Mouse (Mus musculus) lung, embryonic 15.5 days (tissue): ENCODE measurements around the gene Rnf224. TPM values are rescaled to one million over a fixed set of nuclear protein-coding genes. Genes with fewer than 3 reads are reported as not detected.
A peak's percentile ranks its signal among the peaks of the same experiment; 100 is the strongest.

Experiments
- ATAC-seq: fragments of 200-750 bp; cut with Nextera tagmentation; 2 replicates; pipeline ENCODE4 v1.8.0; 2017; ENCODE audit warnings: moderate number of reproducible peaks, borderline replicate concordance; ENCODE audit not compliant: low FRiP score, low TSS enrichment; ENCODE audit errors: extremely low read depth
- H3K27ac ChIP-seq: fragments of 300-500 bp; sonication (generic); 2 replicates; pipeline ENCODE4 v1.5.1; 2015; ENCODE audit warnings: moderate library complexity, mild to moderate bottlenecking, inconsistent platforms
- H3K27me3 ChIP-seq: fragments of 300-500 bp; sonication (generic); 2 replicates; pipeline ENCODE4 v1.6.1; 2015; ENCODE audit warnings: inconsistent platforms
- H3K36me3 ChIP-seq: fragments of 300-500 bp; sonication (generic); 2 replicates; pipeline ENCODE4 v1.6.1; 2015; ENCODE audit warnings: inconsistent platforms
- H3K4me1 ChIP-seq: fragments of 300-500 bp; sonication (generic); 2 replicates; pipeline ENCODE4 v1.6.1; 2015; ENCODE audit warnings: inconsistent platforms
- H3K4me2 ChIP-seq: fragments of 300-500 bp; sonication (generic); 2 replicates; pipeline ENCODE4 v1.6.1; 2015; ENCODE audit warnings: inconsistent platforms, mild to moderate bottlenecking, moderate library complexity
- H3K4me3 ChIP-seq: fragments of 300-500 bp; sonication (generic); 2 replicates; pipeline ENCODE4 v1.5.1; 2015; ENCODE audit warnings: mild to moderate bottlenecking, inconsistent platforms
- H3K9ac ChIP-seq: fragments of 300-500 bp; sonication (generic); 2 replicates; pipeline ENCODE4 v1.6.1; 2015; ENCODE audit warnings: inconsistent platforms
- H3K9me3 ChIP-seq: fragments of 300-500 bp; sonication (generic); 2 replicates; pipeline ENCODE4 v1.6.1; 2016; ENCODE audit warnings: inconsistent platforms
- WGBS: fragments of 180-500 bp; shearing (Covaris S2); methylation state at CpG from one replicate; pipeline ENCODE4 v1.1.7; 2015; 5-methylcytosine and 5-hydroxymethylcytosine counted together
- polyA plus RNA-seq: library from polyadenylated mRNA; unstranded; fragments of >200 nt; fragmentation: Nextera tagmentation; extraction: Ambion mirVana; gene quantifications from 2 replicates; pipeline ENCODE4 v1.2.1, GENCODE M21; 2015

Rnf224 gene
- polyA plus RNA-seq, 1 experiment from 2014 or later: not detected

DNA sequence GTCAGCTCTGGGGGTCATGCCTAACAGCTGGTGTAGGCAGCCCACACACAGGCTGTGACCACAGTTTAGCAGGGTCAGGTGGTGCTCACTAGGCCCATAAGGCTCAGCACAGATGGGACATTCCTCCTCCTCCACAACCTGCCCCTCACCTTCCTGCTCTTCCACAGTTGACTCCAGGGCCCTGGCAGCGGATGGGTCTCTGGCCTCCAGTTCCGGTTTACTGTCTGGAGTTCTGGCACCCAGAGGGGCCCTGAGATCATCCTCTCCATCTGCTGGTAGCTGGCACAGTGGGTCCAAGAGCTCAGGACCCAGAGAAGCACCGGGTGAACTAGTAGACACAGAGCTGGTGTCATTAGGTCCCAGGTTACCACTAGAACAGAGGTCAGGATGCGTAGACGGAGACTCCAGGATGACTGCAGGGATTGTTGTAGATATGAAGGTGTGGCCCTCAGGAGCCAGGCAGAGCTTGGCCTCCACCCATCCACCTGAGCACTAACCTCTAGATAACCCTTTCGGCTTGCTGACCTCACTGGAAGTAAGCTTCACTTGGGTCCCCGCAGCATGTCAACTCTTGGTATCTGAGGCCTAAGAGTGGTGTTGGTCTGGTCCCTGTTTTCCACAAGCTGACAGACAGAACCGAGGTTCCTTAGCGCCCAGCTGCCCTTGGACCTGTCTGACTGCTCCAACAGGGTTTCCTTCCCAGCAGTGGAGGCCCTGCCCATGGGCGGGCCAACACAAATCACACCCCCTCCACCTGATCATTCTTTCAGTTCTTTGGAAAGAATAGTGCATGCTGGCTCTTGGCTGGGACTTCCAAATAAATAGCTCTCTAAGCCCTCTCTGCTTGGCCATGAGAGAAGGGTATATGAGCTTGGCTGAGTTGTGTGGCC is 9.8 kb upstream of the Rnf224 start, which contains the start of gene AL732309.1:
Gene AL732309.1, minus strand, starts transcription at position 681 of the 890 bp plus-strand sequence.
- Histone ChIP-seq H3K27ac (no peak within 1 kb of the TSS), H3K4me2 (no peak within 1 kb of the TSS), H3K9me3 (no peaks in the 10 kb centered on the region), H3K27me3 (peaks cover 21% of the 10 kb centered on the region), H3K4me3 (no peak within 1 kb of the TSS), H3K4me1 (peaks cover 15% of the 10 kb centered on the region), H3K36me3 (peaks cover 31% of the 10 kb centered on the region; the same call in 1 of the 2 replicates), H3K9ac (no peak within 1 kb of the TSS)
- 77% methylated on average over 10 of the region's 10 CpGs for whole genome bisulfite sequencing
- ATAC-seq: no peak

DNA sequence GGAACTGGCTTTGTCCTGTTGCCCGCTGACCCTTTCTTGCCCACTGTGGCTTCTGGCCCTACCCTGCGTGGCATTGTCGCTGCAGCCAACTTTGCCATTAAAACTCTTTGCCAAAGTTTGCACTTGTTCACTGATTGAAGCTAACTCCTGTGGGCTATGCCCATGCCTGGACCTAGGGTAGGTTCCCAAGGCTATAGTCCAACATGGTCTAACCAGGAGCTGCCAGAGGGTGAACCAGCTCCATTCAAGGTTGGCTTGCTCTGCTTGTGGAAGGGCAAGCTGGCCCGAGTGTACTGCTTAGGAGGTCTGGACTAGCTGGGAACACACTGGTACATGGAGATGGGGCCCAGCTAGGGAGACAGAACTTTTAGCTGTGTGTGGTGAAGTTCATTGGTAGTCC is 7.6 kb upstream of the Rnf224 start:
- Histone ChIP-seq H3K9me3 (no peaks in the 10 kb centered on the region), H3K9ac (no peak overlapping the region), H3K27ac (no peak overlapping the region), H3K36me3 (peaks cover 13% of the 10 kb centered on the region; the same call in 1 of the 2 replicates), H3K4me3 (no peak overlapping the region), H3K4me2 (no peak overlapping the region), H3K4me1 (peaks cover 27% of the 10 kb centered on the region), H3K27me3 (peaks cover 25% of the 10 kb centered on the region)
- ATAC-seq: no peak
- 82% methylated on average over 4 of the region's 4 CpGs for WGBS

DNA sequence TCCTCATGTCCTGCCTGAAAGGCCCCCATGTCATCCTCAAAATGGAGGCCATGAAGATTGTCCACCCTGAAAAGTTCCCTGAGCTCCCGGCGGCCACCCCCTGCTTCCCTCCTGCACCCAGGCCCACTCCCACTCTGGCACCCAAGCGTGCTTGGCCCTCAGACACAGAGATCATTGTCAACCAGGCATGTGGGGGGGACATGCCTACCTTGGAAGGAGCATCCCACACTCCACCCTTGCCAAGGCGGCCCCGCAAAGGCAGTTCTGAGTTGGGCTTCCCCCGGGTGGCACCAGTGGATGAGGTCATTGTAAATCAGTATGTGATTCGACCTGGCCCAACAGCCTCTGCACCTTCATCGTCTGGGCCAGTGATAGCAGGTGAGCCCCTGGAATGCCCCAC is 6.8 kb upstream of the Rnf224 start:
- no peak overlapping the region for H3K4me3 ChIP-seq
- H3K4me2 ChIP-seq: no peak overlapping the region
- H3K4me1 ChIP-seq: peaks cover 27% of the 10 kb centered on the region
- no peak for ATAC-seq
- H3K36me3 ChIP-seq: peaks cover 6% of the 10 kb centered on the region; the same call in 1 of the 2 replicates
- WGBS: 66% methylated on average over 8 of the region's 8 CpGs
- no peak overlapping the region for H3K27ac ChIP-seq
- H3K9ac ChIP-seq: no peak overlapping the region
- no peaks in the 10 kb centered on the region for H3K9me3 ChIP-seq
- peaks cover 25% of the 10 kb centered on the region for H3K27me3 ChIP-seq

- Histone ChIP-seq H3K9me3 (no peaks in the 10 kb centered on the region), H3K9ac (peak within 1 kb of the TSS; percentile 42), H3K27ac (no peak within 1 kb of the TSS), H3K36me3 (no peaks in the 10 kb centered on the region), H3K4me1 (peaks cover 27% of the 10 kb centered on the region), H3K4me3 (peak within 1 kb of the TSS; percentile 50), H3K4me2 (peak within 1 kb of the TSS; percentile 97), H3K27me3 (peaks cover 25% of the 10 kb centered on the region)
- under 1% methylated on average over 34 of the region's 59 CpGs for WGBS
- no peak for ATAC-seq
Measured at GRCm38 (mm10) chr2:25242101-25242506, 5.5 kb upstream of the Rnf224 start, which contains the start of the genes Rnf208 and Cysrt1. Rnf208 (plus strand) TSS chr2:25242255. Cysrt1 (minus strand) TSS chr2:25242452.

GRCm38 (mm10) chr2:25241438-25241775 is 4.8 kb upstream of the Rnf224 start:
- Histone ChIP-seq H3K4me2 (peak overlapping the region; percentile 97), H3K36me3 (no peaks in the 10 kb centered on the region), H3K9me3 (no peaks in the 10 kb centered on the region), H3K27ac (no peak overlapping the region), H3K4me3 (peak overlapping the region; percentile 50), H3K27me3 (peaks cover 25% of the 10 kb centered on the region), H3K4me1 (peaks cover 27% of the 10 kb centered on the region), H3K9ac (no peak overlapping the region)
- 0 out of 2 replicates have a peak, but pooled peaks have one; percentile 20 for ATAC-seq
- WGBS: 12% methylated on average over 6 of the region's 6 CpGs

DNA sequence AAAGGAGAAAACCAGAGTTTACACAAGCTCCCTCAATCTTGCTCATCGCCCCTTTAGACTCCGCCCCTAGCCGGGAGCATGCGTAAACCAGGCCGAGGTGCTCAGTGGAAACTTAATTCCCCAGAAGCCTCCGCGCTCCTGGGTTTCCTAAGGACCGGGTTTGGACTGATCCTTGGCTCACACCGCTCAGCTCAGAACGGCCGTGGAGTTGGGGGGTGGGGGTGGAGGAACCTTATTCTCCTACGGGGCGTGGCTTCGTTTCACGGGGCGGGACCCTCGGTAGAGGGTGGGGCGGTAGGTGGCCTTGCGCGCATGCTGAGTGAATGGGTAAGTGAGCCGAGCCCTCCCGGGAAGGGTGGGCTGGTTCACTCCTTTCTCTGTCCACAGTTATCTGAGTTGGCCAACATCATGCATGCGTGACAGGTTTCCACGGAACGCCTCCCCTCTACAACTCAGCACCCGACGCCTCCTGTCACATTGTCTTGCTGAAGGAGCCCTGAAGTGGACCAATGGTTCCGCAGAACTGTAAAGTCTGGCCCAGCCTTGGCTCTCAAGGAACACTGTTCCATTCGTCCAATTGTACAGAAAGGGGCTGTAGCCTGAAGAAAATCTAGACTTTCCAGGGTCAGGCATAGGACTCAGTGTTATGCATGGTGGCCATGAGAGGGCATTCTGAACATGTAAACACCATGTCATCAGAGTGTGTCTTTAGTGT is 4.3 kb upstream of the Rnf224 start:
- Histone ChIP-seq H3K27me3 (peaks cover 30% of the 10 kb centered on the region), H3K9me3 (no peaks in the 10 kb centered on the region), H3K4me3 (peak overlapping the region; percentile 50), H3K4me2 (peak overlapping the region; percentile 97), H3K9ac (peak overlapping the region; percentile 23; the same call in 1 of the 2 replicates), H3K4me1 (peaks cover 27% of the 10 kb centered on the region), H3K27ac (peak overlapping the region; percentile 22; the same call in 1 of the 2 replicates), H3K36me3 (no peaks in the 10 kb centered on the region)
- under 1% methylated on average over 29 of the region's 29 CpGs for WGBS
- peak; percentile 83 for ATAC-seq

DNA sequence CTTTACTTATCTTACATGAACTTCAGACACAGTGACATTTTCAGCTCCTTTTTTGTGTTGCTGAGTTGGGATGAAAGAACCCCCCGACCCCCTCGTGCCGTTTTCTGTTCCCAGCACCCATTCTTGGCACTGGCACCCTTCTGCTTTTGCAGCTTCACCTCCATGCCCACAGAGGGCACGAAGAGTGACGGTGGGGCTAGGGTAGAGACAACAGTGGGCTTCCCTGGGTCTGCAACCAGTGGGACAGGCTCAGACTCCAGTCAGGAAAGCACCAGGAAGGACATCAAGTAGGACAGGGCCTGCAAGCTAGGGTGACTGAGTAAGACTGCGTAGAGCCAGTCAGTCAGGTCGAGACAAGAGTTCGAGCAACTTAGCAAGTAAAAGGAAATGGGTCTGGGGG is 3.7 kb upstream of the Rnf224 start:
- H3K27me3 ChIP-seq: peaks cover 32% of the 10 kb centered on the region
- H3K9me3 ChIP-seq: no peaks in the 10 kb centered on the region
- H3K4me2 ChIP-seq: peak overlapping the region; percentile 97
- H3K36me3 ChIP-seq: no peaks in the 10 kb centered on the region
- 0 out of 2 replicates have a peak, but pooled peaks have one; percentile 8 for ATAC-seq
- 51% methylated on average over 8 of the region's 8 CpGs for WGBS
- H3K4me3 ChIP-seq: peak overlapping the region; percentile 50
- H3K27ac ChIP-seq: peak overlapping the region; percentile 22; the same call in 1 of the 2 replicates
- 0 out of 2 replicates have a peak overlapping the region, but pooled peaks have one; percentile 23 for H3K9ac ChIP-seq
- H3K4me1 ChIP-seq: peaks cover 27% of the 10 kb centered on the region

DNA sequence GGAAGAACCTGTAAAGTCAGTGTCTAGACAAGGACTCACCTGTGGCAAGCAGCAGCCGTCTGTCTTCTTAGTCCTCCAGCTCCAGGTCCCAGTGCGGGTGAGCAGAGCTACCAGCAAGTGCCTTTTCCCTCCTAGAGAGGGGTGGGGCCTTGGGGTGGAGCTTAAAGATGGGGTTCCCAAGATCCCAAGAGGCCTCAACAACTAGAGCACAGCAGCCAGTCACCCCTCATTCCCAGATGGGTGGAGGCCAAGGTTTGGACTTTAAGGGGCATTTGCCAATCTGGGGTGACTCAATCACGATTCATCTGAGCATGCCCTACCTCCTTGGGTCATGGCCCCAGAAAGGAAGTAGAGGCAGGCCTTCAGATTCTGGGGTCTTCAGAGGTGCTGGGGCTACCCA is 3.2 kb upstream of the Rnf224 start:
- ATAC-seq: no peak
- Histone ChIP-seq H3K9ac (no peak overlapping the region), H3K36me3 (no peaks in the 10 kb centered on the region), H3K9me3 (no peaks in the 10 kb centered on the region), H3K4me2 (no peak overlapping the region), H3K4me3 (no peak overlapping the region), H3K27ac (no peak overlapping the region), H3K27me3 (peaks cover 32% of the 10 kb centered on the region), H3K4me1 (peaks cover 27% of the 10 kb centered on the region)
- WGBS: 81% methylated on average over 3 of the region's 3 CpGs

- H3K4me3 ChIP-seq: no peak overlapping the region
- no peak overlapping the region for H3K9ac ChIP-seq
- no peak for ATAC-seq
- peaks cover 33% of the 10 kb centered on the region for H3K27me3 ChIP-seq
- no peak overlapping the region for H3K4me2 ChIP-seq
- peaks cover 27% of the 10 kb centered on the region for H3K4me1 ChIP-seq
- no peak overlapping the region for H3K27ac ChIP-seq
- no peaks in the 10 kb centered on the region for H3K36me3 ChIP-seq
- no peaks in the 10 kb centered on the region for H3K9me3 ChIP-seq
Measured at GRCm38 (mm10) chr2:25238106-25238505, 1.5 kb upstream of the Rnf224 start.

DNA sequence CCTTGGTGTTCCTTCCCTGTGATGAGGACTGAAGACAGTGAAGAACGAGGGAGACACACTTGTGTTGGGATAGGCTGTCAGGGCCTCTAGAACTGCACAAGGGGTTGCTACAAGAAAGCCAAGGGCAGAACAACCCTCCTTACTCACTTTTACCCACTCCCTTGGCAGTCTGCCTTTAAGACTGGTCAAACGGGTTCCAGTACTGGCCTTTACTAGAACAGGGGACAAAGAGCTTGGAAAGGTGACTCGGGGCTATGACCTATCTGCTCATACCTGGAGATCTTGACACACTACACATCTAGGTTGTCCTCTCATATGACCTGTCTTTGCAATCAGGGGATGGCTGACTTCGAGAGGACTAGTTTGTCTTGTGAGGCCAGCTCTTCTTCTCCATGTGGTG is 935 bp upstream of the Rnf224 start:
- Histone ChIP-seq H3K27ac (no peak overlapping the region), H3K9ac (no peak overlapping the region), H3K4me2 (no peak overlapping the region), H3K4me3 (no peak overlapping the region), H3K27me3 (peaks cover 31% of the 10 kb centered on the region), H3K9me3 (no peaks in the 10 kb centered on the region), H3K4me1 (peaks cover 22% of the 10 kb centered on the region), H3K36me3 (no peaks in the 10 kb centered on the region)
- 41% methylated on average over 4 of the region's 4 CpGs for WGBS
- ATAC-seq: no peak

DNA sequence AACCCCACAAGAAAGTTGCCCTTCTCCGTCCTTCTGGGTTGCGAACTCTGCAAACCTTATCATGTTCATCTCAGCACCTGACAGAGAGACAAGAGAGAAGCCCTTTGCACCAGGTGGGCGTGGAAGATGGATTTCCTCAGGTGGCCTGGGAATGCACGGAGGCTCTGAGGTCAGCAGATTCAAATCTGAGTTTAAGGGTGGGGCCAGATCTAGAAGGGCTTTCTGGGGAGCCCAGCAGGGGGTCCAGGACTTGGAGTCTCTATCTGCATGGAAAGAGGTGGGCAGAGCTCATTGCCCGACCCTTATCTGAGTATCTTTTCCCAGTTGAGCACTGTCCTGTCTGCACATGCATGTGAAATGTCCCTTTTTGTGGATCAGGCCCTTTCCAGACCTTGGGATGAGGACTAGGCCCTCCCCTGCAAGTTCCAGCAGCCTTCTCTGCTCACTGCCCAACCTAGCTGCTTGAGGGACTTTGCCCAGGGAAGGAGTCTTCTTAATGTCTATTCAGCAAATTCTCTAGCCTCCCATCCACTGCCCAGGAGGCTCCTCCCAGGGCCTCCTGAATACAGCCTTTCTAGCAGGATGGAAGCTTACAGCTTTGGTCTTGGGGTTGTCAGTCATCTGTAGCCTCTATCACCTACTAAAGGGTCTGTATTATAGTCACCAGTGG is 1.9 kb downstream of the Rnf224 start:
- ATAC-seq: no peak
- 45% methylated on average over 5 of the region's 5 CpGs for WGBS
- H3K27ac ChIP-seq: no peak overlapping the region

More for the DNA sequence above, 1.9 kb downstream of the Rnf224 start:
- Histone ChIP-seq H3K4me1 (no peaks in the 10 kb centered on the region), H3K9me3 (no peaks in the 10 kb centered on the region), H3K4me3 (no peak overlapping the region), H3K27me3 (peaks cover 16% of the 10 kb centered on the region), H3K9ac (no peak overlapping the region), H3K36me3 (no peaks in the 10 kb centered on the region), H3K4me2 (no peak overlapping the region)
